Mouse (Mus musculus) kidney, embryonic 16.5 days (tissue): ENCODE results near the gene Memo1. TPM values are rescaled to one million over a fixed set of nuclear protein-coding genes. Genes with fewer than 3 reads are reported as not detected.

Source experiments
- ATAC-seq: fragments of 200-750 bp; cut with Nextera tagmentation; 2 replicates; pipeline ENCODE4 v1.8.0; 2017; ENCODE audit warnings: moderate TSS enrichment; ENCODE audit not compliant: low FRiP score, low TSS enrichment
- H3K27ac ChIP-seq: fragments of 300-500 bp; sonication (generic); 2 replicates; pipeline ENCODE4 v1.5.1; 2014; ENCODE audit warnings: low read length
- H3K27me3 ChIP-seq: fragments of 300-500 bp; sonication (generic); 2 replicates; pipeline ENCODE4 v1.6.1; 2014; ENCODE audit warnings: low read length, control low read depth, mixed read lengths; ENCODE audit not compliant: insufficient read depth
- H3K36me3 ChIP-seq: fragments of 300-500 bp; sonication (generic); 2 replicates; pipeline ENCODE4 v1.6.1; 2014; ENCODE audit warnings: low read length, control low read depth, mixed read lengths; ENCODE audit not compliant: insufficient read depth
- H3K4me1 ChIP-seq: fragments of 300-500 bp; sonication (generic); 2 replicates; pipeline ENCODE4 v1.6.1; 2014; ENCODE audit warnings: low read length, control low read depth, mixed read lengths; ENCODE audit not compliant: insufficient read depth
- H3K4me2 ChIP-seq: fragments of 300-500 bp; sonication (generic); replicated peaks from 2 replicates; pipeline ENCODE4 v1.6.1; 2014; ENCODE audit warnings: low read depth, low read length
- H3K4me3 ChIP-seq: fragments of 300-500 bp; sonication (generic); 2 replicates; pipeline ENCODE4 v1.5.1; 2014; ENCODE audit warnings: mild to moderate bottlenecking, low read length
- H3K9ac ChIP-seq: fragments of 300-500 bp; sonication (generic); replicated peaks from 2 replicates; pipeline ENCODE4 v1.6.1; 2014; ENCODE audit warnings: low read length
- H3K9me3 ChIP-seq: fragments of 300-500 bp; sonication (generic); 2 replicates; pipeline ENCODE4 v1.6.1; 2016; ENCODE audit warnings: low read length, control low read depth
- WGBS: fragments of 180-500 bp; shearing (Covaris S2); extraction: QIAGEN DNeasy Blood & Tissue Kit; methylation state at CpG from one replicate; pipeline ENCODE4 v1.1.7; 2014; 5-methylcytosine and 5-hydroxymethylcytosine counted together
- polyA plus RNA-seq: library from polyadenylated mRNA; unstranded; fragments of >200 nt; fragmentation: Nextera tagmentation; extraction: Ambion mirVana; gene quantifications from 2 replicates; pipeline ENCODE4 v1.2.1, GENCODE M21; 2015

The Memo1 gene
- polyA plus RNA-seq, 1 experiment from 2014 or later = 81.1 TPM

DNA sequence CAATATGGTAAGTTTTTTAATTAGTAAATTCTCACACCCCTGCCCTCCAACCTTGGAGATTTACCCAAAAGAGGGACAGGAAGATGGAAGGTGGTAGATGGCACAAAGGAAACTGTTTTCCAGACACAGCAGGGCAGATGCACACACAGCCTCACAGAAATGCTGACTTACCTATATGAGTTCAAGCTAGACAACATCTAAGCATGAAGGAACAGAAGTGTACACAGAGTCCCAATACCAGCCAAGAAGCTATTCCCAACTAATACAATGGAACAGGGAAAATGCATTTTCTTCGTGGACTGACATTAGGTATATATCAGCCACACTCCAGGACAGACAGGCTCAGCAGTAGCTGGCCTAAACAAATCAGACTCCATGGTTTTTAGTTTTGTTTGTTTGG lies 122.5 kb downstream of the Memo1 start:
- Histone ChIP-seq H3K4me2 (no peak overlapping the region), H3K4me1 (no peaks in the 10 kb centered on the region), H3K36me3 (no peaks in the 10 kb centered on the region), H3K9me3 (no peaks in the 10 kb centered on the region), H3K9ac (no peak overlapping the region), H3K4me3 (no peak overlapping the region), H3K27ac (no peak overlapping the region), H3K27me3 (no peaks in the 10 kb centered on the region)
- WGBS = 74% methylated on average over 1 of the region's 1 CpGs
- ATAC-seq = no peak

DNA sequence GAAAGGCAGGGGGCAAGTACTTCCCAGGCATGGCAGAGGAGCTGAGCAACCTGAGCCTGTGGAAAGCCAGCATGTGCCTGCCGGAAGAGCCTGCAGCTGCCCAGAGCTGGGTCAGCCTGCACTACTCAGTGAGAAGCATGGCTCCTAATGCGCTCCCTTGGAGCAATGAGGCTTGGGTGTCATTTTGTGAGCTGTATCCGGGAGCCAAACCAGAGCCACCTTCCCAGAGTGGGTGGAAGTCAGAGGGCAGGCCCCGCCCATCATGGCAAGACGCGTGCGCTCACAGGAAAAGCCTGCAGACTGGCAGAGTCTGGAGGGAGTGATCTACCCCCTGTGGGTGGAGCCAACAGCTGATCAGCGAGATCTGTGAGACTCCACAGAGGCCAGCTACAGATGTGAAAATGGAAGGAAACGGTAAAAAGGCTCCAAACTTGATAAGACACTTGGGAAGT lies 135.9 kb downstream of the Memo1 start:
- H3K27me3 ChIP-seq = no peaks in the 10 kb centered on the region
- ATAC-seq = peak; percentile 98
- 0% methylated on average over 9 of the region's 9 CpGs for WGBS
- H3K9ac ChIP-seq = peak overlapping the region; percentile 52
- peak overlapping the region; percentile 45 for H3K4me3 ChIP-seq
- peak overlapping the region; percentile 57 for H3K4me2 ChIP-seq
- H3K36me3 ChIP-seq = no peaks in the 10 kb centered on the region
- no peak overlapping the region for H3K27ac ChIP-seq
- H3K4me1 ChIP-seq = peaks cover 4% of the 10 kb centered on the region; the same call in 1 of the 2 replicates
- no peaks in the 10 kb centered on the region for H3K9me3 ChIP-seq

DNA sequence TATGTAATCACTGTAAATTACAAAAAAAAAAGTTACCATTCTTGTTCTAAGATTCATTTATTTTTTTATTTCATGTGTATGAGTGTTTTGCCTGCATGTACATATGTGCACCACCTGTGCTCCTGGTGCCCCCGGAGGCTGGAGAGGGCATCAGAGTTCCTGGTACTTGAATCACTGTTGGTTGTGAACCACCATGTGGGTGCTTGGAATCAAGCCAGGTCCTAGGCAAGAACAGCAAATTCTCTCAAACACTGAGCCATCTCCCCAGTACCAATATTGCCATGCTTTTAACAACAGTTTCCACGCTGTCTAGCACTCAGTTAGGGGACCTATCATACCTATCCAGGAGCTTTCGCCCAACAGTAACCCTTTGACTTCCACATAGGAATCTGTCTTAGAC lies 137.2 kb downstream of the Memo1 start:
- no peaks in the 10 kb centered on the region for H3K27me3 ChIP-seq
- no peak overlapping the region for H3K4me2 ChIP-seq
- 87% methylated on average over 3 of the region's 3 CpGs for WGBS
- H3K4me3 ChIP-seq = no peak overlapping the region
- H3K27ac ChIP-seq = no peak overlapping the region
- no peaks in the 10 kb centered on the region for H3K36me3 ChIP-seq
- H3K4me1 ChIP-seq = peaks cover 4% of the 10 kb centered on the region; the same call in 1 of the 2 replicates
- H3K9ac ChIP-seq = no peak overlapping the region
- no peak for ATAC-seq
- H3K9me3 ChIP-seq = no peaks in the 10 kb centered on the region

Other genes starting within 250 kb of the Memo1 start
- 0.10 TPM in 1 of 2 replicates, not detected in the other for gene Srd5a2, start 247.6 kb downstream of the Memo1 start, polyA plus RNA-seq
- 215 and 220 TPM in 2 replicates for gene Dpy30, start 28.4 kb upstream of the Memo1 start, polyA plus RNA-seq
- 9.7 and 10.9 TPM in 2 replicates for gene Spast, start 43.5 kb upstream of the Memo1 start, polyA plus RNA-seq
- 46.7 and 51.8 TPM in 2 replicates for gene Slc30a6, start 100.1 kb upstream of the Memo1 start, polyA plus RNA-seq
- 0.26 and 0.35 TPM in 2 replicates for gene Nlrc4, start 163.6 kb upstream of the Memo1 start, polyA plus RNA-seq
- 58.4 and 61.3 TPM in 2 replicates for gene Yipf4, start 194.0 kb upstream of the Memo1 start, polyA plus RNA-seq
- 64.6 and 86.6 TPM in 2 replicates for gene Birc6, start 232.8 kb upstream of the Memo1 start, polyA plus RNA-seq